Mouse (Mus musculus) kidney, embryonic 16.5 days (tissue): ENCODE results near the gene Cfap73. TPM values are rescaled to one million over a fixed set of nuclear protein-coding genes. Genes with fewer than 3 reads are reported as not detected.

Experiments used
- ATAC-seq: fragments of 200-750 bp; cut with Nextera tagmentation; 2 replicates; pipeline ENCODE4 v1.8.0; 2017; ENCODE audit warnings: moderate TSS enrichment; ENCODE audit not compliant: low FRiP score, low TSS enrichment
- H3K27ac ChIP-seq: fragments of 300-500 bp; sonication (generic); 2 replicates; pipeline ENCODE4 v1.5.1; 2014; ENCODE audit warnings: low read length
- H3K27me3 ChIP-seq: fragments of 300-500 bp; sonication (generic); 2 replicates; pipeline ENCODE4 v1.6.1; 2014; ENCODE audit warnings: low read length, control low read depth, mixed read lengths; ENCODE audit not compliant: insufficient read depth
- H3K36me3 ChIP-seq: fragments of 300-500 bp; sonication (generic); 2 replicates; pipeline ENCODE4 v1.6.1; 2014; ENCODE audit warnings: low read length, control low read depth, mixed read lengths; ENCODE audit not compliant: insufficient read depth
- H3K4me1 ChIP-seq: fragments of 300-500 bp; sonication (generic); 2 replicates; pipeline ENCODE4 v1.6.1; 2014; ENCODE audit warnings: low read length, control low read depth, mixed read lengths; ENCODE audit not compliant: insufficient read depth
- H3K4me2 ChIP-seq: fragments of 300-500 bp; sonication (generic); replicated peaks from 2 replicates; pipeline ENCODE4 v1.6.1; 2014; ENCODE audit warnings: low read depth, low read length
- H3K4me3 ChIP-seq: fragments of 300-500 bp; sonication (generic); 2 replicates; pipeline ENCODE4 v1.5.1; 2014; ENCODE audit warnings: mild to moderate bottlenecking, low read length
- H3K9ac ChIP-seq: fragments of 300-500 bp; sonication (generic); replicated peaks from 2 replicates; pipeline ENCODE4 v1.6.1; 2014; ENCODE audit warnings: low read length
- H3K9me3 ChIP-seq: fragments of 300-500 bp; sonication (generic); 2 replicates; pipeline ENCODE4 v1.6.1; 2016; ENCODE audit warnings: low read length, control low read depth
- WGBS: fragments of 180-500 bp; shearing (Covaris S2); extraction: QIAGEN DNeasy Blood & Tissue Kit; methylation state at CpG from one replicate; pipeline ENCODE4 v1.1.7; 2014; 5-methylcytosine and 5-hydroxymethylcytosine counted together
- polyA plus RNA-seq: library from polyadenylated mRNA; unstranded; fragments of >200 nt; fragmentation: Nextera tagmentation; extraction: Ambion mirVana; gene quantifications from 2 replicates; pipeline ENCODE4 v1.2.1, GENCODE M21; 2015

Gene Cfap73
- polyA plus RNA-seq, 1 experiment from 2014 or later: not detected

DNA sequence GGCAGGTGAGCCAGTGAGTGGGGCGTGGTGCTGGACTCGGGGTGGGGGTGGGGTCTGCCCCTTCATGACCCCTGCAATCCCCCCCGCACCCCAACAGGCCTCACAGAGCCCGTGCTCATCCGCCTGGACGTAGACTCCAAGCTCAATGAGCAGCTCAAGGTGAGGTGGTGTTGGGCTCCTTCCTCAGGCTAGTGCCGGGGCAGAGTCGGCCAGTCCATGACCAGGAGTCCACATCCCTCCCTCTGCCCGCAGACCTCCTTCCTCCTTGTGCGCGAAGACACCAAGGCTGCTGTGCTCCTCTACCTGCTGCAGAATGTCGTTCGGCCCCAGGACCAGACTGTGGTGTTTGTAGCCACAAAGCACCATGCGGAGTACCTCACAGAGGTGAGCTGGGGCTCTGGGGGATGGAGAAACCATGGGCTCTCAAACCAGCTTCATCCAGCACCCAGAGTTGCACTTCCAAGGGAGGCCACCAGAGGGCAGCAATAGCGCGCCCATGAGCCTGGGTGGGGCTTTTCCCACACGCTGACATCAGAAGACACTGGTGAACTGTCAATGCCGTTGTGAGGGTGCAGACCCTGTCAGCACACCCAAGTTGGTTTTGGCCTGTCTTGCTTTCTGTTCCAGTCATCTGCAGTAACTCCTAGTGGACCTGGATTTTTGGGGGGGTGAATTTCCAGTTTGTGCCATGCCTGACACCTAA is 13.5 kb downstream of the Cfap73 start:
- Histone ChIP-seq H3K4me2 (no peak overlapping the region), H3K9ac (no peak overlapping the region), H3K4me3 (no peak overlapping the region), H3K4me1 (no peaks in the 10 kb centered on the region), H3K27me3 (no peaks in the 10 kb centered on the region), H3K36me3 (peaks cover 89% of the 10 kb centered on the region), H3K27ac (no peak overlapping the region), H3K9me3 (peaks cover 4% of the 10 kb centered on the region; the same call in 1 of the 2 replicates)
- no peak for ATAC-seq
- WGBS: 68% methylated on average over 18 of the region's 18 CpGs

DNA sequence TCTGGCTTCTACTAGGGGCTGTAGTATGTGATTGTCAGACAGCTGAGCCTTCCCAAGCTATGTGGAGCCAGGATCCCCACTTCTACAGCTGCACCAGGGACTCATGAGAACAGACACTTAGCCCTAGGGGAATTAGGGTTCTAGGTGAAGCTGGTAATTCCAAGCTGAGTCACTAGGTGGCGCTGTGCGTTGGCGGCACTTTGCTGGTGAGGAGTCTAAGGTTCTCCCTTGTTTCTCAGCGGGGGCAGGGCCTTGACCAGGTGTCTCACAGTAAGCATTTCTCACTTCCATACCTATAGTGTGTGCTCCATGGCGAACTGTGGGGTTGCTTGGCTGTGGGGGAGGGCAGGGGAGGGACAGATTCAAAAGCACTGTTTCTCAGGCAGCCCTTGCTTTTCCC is 14.8 kb downstream of the Cfap73 start:
- H3K9ac ChIP-seq: no peak overlapping the region
- H3K4me1 ChIP-seq: peaks cover under 1% of the 10 kb centered on the region; the same call in 1 of the 2 replicates
- WGBS: 12% methylated on average over 5 of the region's 5 CpGs
- no peak for ATAC-seq
- H3K36me3 ChIP-seq: peaks cover 76% of the 10 kb centered on the region
- H3K4me3 ChIP-seq: no peak overlapping the region
- H3K27me3 ChIP-seq: no peaks in the 10 kb centered on the region
- no peak overlapping the region for H3K27ac ChIP-seq
- H3K9me3 ChIP-seq: peaks cover 4% of the 10 kb centered on the region; the same call in 1 of the 2 replicates
- H3K4me2 ChIP-seq: no peak overlapping the region

DNA sequence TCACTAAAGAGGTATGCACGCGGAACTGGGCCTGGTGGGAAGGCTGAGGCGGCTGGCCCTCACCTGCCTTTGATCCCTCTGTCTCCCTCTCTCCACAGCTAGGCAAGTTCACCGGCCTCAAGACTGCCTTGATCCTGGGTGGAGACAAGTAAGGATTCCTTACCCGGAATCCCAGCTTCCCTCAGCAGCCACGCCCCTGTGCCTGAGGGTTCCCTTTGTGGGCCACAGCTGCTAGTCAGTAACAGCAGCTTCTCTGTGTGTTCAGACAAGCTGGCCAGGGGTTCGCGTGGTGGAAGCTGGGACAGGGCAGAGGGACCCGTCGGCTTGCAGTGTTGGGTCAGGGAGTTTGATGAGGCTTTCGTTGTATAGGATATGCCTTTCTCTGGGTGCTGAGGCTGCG is 15.3 kb downstream of the Cfap73 start:
- Histone ChIP-seq H3K4me1 (peaks cover 5% of the 10 kb centered on the region; the same call in 1 of the 2 replicates), H3K9me3 (peaks cover 4% of the 10 kb centered on the region; the same call in 1 of the 2 replicates), H3K4me3 (no peak overlapping the region), H3K9ac (no peak overlapping the region), H3K4me2 (no peak overlapping the region), H3K27ac (no peak overlapping the region), H3K36me3 (peaks cover 71% of the 10 kb centered on the region), H3K27me3 (no peaks in the 10 kb centered on the region)
- ATAC-seq: no peak
- 85% methylated on average over 12 of the region's 12 CpGs for WGBS

DNA sequence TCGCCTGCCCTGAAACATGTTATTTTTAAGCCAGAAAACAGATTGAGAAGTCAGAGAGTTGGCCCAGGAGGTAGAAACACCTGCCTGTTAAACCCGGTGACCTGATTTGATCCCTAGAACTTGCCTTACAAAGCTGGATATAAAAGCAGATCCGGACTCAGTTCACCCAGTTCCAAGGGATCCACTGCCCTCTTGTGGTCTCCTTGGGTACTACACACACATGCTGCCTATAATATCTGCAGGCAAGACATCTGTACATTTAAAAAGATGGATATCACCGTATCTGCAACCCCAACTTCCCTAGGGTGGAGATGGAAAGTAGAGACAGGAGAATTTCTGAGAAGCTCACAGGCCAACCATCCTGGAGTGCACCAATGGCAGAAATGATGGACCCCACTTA is 18.1 kb downstream of the Cfap73 start:
- H3K4me3 ChIP-seq: no peak overlapping the region
- H3K27me3 ChIP-seq: no peaks in the 10 kb centered on the region
- ATAC-seq: no peak
- no peak overlapping the region for H3K27ac ChIP-seq
- no peak overlapping the region for H3K4me2 ChIP-seq
- H3K36me3 ChIP-seq: peaks cover 46% of the 10 kb centered on the region
- WGBS: 94% methylated on average over 4 of the region's 4 CpGs
- no peak overlapping the region for H3K9ac ChIP-seq
- peaks cover 4% of the 10 kb centered on the region; the same call in 1 of the 2 replicates for H3K9me3 ChIP-seq
- H3K4me1 ChIP-seq: peaks cover 14% of the 10 kb centered on the region

DNA sequence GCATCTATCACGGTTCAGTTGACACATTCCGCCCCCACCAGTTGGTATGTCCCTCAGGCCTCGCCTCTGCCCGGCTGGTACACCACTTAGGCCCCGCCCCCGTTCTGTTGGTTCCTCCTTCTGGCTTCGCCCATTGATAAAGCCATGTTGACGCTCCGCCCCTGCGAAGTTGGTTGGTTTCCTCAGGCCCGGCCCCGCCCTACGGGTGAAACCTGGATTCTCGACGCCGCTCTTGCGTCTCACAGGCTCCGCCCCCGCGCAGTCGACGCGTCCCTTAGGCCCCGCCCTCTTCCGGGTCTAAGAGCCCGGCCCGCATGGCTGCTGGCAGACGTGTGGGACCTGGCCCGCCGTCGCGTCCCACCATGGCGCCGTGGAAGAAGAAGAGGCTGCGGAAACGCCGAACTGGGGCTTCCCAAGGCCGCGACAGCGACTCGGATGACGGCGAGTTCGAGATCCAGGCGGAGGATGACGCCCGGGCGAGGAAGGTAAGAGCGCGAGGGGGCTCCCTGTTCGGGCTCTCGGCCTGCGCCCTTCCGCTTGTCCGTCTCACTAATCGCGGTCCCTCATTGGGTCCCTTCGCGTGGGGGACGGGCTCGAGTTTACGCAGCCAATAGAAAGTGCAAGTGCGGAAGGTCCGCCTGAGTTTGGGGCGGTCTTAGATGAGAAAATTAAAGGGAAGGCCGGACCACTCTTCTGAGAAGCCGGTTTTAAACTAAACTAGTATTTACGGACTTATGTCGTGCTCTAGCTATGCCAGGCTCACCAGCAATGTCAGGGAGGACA is 21.0 kb downstream of the Cfap73 start:
- H3K9ac ChIP-seq: peak overlapping the region; percentile 77
- H3K4me3 ChIP-seq: peak overlapping the region; percentile 74
- H3K27me3 ChIP-seq: no peaks in the 10 kb centered on the region
- peaks cover 20% of the 10 kb centered on the region for H3K36me3 ChIP-seq
- H3K4me1 ChIP-seq: peaks cover 14% of the 10 kb centered on the region
- ATAC-seq: peak; percentile 94
- peak overlapping the region; percentile 89 for H3K27ac ChIP-seq
- WGBS: under 1% methylated on average over 69 of the region's 69 CpGs
- peak overlapping the region; percentile 94 for H3K4me2 ChIP-seq
- H3K9me3 ChIP-seq: peaks cover 4% of the 10 kb centered on the region; the same call in 1 of the 2 replicates

DNA sequence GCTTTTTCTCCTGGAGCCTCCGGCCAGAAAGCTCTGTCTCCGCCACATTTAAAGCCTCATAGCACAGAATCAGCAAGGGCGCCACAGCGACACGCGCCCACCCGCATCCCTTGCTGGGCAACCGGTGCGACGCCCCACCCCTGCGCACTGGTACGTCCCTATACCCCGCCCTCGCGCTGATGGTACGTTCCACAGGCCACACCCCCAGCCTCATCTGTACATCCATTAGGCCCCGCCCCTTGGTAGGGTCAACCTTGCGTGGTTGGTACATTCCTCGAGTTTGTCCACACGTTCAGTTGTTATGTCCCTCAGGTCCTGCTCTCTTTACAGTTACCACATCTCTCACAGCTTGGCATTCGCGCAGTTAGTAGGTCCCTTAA is 21.6 kb downstream of the Cfap73 start, which contains the start of the genes Rita1 and Ddx54:
Rita1 (minus strand) TSS at position 148 of the 380 bp plus-strand sequence.
Ddx54 (plus strand) TSS at position 298 of the 380 bp plus-strand sequence.
- peaks cover 14% of the 10 kb centered on the region for H3K4me1 ChIP-seq
- peaks cover 18% of the 10 kb centered on the region for H3K36me3 ChIP-seq
- H3K27me3 ChIP-seq: no peaks in the 10 kb centered on the region
- H3K9ac ChIP-seq: peak within 1 kb of the TSS; percentile 77
- peak within 1 kb of the TSS; percentile 74 for H3K4me3 ChIP-seq
- peak within 1 kb of the TSS; percentile 89 for H3K27ac ChIP-seq
- H3K9me3 ChIP-seq: peaks cover 4% of the 10 kb centered on the region; the same call in 1 of the 2 replicates
- H3K4me2 ChIP-seq: peak within 1 kb of the TSS; percentile 94
- WGBS: under 1% methylated on average over 22 of the region's 22 CpGs
- peak; percentile 83 for ATAC-seq

DNA sequence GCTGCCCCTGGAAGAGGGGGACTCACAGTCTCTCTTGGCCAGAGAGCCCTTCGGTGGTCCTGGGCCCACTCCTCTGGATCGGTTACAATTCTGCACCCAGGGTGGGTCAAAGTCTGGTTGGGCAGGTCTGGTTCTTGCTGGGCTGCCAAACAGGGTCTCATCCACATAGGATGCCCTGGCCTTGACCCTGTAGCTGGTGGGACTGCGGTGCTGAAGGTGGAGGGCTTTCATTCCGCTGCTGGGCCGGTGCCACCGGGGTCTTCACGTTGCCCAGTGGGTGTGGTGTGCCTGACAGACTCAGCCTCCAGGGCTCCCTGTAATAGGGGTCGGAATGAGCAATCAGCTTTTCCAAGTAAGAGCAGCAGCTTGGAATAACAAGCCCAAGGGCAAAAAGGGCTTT is 22.6 kb downstream of the Cfap73 start:
- WGBS: 45% methylated on average over 8 of the region's 8 CpGs

DNA sequence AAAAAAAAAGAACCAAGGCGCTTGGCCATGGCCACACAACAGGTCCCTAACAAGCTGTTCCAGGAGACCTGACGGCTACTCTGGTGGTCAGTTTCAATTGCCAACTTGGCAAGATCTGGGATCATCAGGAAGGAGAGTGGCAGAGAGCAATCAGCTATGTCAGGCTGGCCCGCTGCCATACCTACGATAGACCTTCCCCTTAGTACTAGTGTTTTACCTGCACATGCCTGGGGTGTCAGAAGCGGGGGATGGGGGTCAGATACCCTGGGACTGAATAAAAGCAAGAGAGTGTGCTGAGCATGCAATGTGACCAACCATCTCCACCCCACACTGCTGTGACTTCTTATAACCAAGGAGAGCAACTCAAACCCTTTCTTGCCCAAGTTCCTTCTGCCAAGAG is 23.1 kb downstream of the Cfap73 start:
- whole genome bisulfite sequencing: 91% methylated on average over 5 of the region's 5 CpGs

More for the DNA sequence above, 22.6 kb downstream of the Cfap73 start:
- peaks cover 4% of the 10 kb centered on the region; the same call in 1 of the 2 replicates for H3K9me3 ChIP-seq
- peak overlapping the region; percentile 75 for H3K9ac ChIP-seq
- H3K4me1 ChIP-seq: peaks cover 14% of the 10 kb centered on the region
- no peaks in the 10 kb centered on the region for H3K27me3 ChIP-seq
- peaks cover 9% of the 10 kb centered on the region for H3K36me3 ChIP-seq
- H3K4me3 ChIP-seq: peak overlapping the region; percentile 74
- no peak overlapping the region for H3K27ac ChIP-seq
- H3K4me2 ChIP-seq: peak overlapping the region; percentile 82
- no peak for ATAC-seq

DNA sequence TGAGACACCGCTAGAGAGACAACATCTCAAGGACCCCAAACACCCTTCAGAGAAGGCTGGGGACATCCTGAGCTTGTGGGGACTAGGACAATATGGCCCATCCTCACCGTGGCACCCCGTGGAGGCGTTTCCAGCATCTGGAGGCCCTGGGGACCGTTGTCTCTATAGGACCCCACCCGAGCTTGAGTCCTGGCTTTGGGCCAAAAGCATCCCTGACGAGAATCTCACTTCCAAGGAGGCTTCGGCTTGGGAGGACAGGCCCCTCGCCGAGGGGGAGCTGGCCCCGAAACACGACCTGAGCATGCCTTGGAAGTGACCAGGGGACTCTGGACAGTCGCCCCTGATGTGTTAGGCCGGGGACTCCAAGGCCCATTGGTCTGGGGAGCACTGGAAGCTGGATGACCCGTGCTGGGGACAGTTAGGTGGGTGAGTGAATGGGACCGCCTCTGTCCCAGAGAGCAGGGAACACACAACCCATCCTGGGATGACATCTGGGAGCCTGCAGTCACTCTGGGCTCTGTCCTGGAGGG is 24.7 kb downstream of the Cfap73 start:
- no peaks in the 10 kb centered on the region for H3K9me3 ChIP-seq
- no peak overlapping the region for H3K4me2 ChIP-seq
- H3K4me1 ChIP-seq: peaks cover 21% of the 10 kb centered on the region
- no peak overlapping the region for H3K4me3 ChIP-seq
- 0 out of 2 replicates have a peak, but pooled peaks cover 4% of the 10 kb centered on the region for H3K36me3 ChIP-seq
- no peaks in the 10 kb centered on the region for H3K27me3 ChIP-seq
- H3K9ac ChIP-seq: no peak overlapping the region
- WGBS: 73% methylated on average over 16 of the region's 16 CpGs
- no peak overlapping the region for H3K27ac ChIP-seq
- no peak for ATAC-seq

More for the DNA sequence above, 23.1 kb downstream of the Cfap73 start:
- H3K27ac ChIP-seq: no peak overlapping the region
- no peak for ATAC-seq
- H3K9ac ChIP-seq: peak overlapping the region; percentile 75; the same call in 1 of the 2 replicates
- H3K36me3 ChIP-seq: peaks cover 6% of the 10 kb centered on the region
- H3K27me3 ChIP-seq: no peaks in the 10 kb centered on the region
- H3K4me3 ChIP-seq: no peak overlapping the region
- peak overlapping the region; percentile 82; the same call in 1 of the 2 replicates for H3K4me2 ChIP-seq
- H3K9me3 ChIP-seq: peaks cover 3% of the 10 kb centered on the region; the same call in 1 of the 2 replicates
- peaks cover 14% of the 10 kb centered on the region for H3K4me1 ChIP-seq
